Mouse (Mus musculus) ES-Bruce4 (cell line): ENCODE data around the gene Nutf2.

Experiments used
- CTCF ChIP-seq: IDR thresholded peaks from one replicate; pipeline ENCODE4 v1.8.1; 2011; ENCODE audit warnings: low read depth, low read length
- EP300 ChIP-seq: IDR thresholded peaks from 2 replicates; pipeline ENCODE4 v1.6.1; 2011; ENCODE audit warnings: low read depth, low read length; ENCODE audit not compliant: insufficient read depth
- POLR2A ChIP-seq: IDR thresholded peaks from one replicate; pipeline ENCODE4 v1.8.1; 2011; ENCODE audit warnings: low read length; ENCODE audit not compliant: insufficient read depth

GRCm38 (mm10) chr8:105836991-105837390 is 23.4 kb upstream of the Nutf2 start:
- no peak for TF ChIP-seq POLR2A
- TF ChIP-seq EP300, result no peak
- TF ChIP-seq CTCF, result no peak
